Mouse (Mus musculus): ENCODE measurements at regions not wholly inside any gene's neighbourhood (a gene's known extent, or its start where the extent isn't known, plus 50 kb on each side); places are given as distances from the start of the nearest gene placed in this dataset.

- DNase-seq, result no peak
Observed at GRCm38 (mm10) chr2:159401421-159402100, 607.0 kb downstream of the Dhx35 start.

DNA sequence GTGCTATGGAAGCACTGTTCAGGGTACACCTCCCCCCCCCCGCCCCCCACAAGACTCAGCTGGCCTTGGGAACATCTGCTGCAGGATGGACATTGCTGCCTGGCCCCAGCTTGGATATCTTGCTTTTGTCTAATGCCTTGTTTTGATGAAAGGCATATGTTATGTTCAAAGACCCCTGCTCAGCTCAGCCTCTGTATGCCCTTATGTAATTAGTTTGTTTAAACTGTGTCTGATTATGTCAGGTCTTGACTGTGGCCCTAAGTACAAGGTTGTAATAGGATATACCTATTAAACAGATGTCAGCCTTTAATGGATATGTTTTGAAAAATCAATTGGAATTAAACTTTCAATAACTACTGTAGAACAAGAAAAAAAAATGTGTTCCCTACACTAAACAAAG lies 610.3 kb downstream of the Dhx35 start:
- no peak for DNase-seq

GRCm38 (mm10) chr2:159414599-159414998 lies 620.0 kb downstream of the Dhx35 start:
- no peak for DNase-seq

- no peak for DNase-seq
Observed at GRCm38 (mm10) chr2:159418371-159418940, 623.8 kb downstream of the Dhx35 start.

DNA sequence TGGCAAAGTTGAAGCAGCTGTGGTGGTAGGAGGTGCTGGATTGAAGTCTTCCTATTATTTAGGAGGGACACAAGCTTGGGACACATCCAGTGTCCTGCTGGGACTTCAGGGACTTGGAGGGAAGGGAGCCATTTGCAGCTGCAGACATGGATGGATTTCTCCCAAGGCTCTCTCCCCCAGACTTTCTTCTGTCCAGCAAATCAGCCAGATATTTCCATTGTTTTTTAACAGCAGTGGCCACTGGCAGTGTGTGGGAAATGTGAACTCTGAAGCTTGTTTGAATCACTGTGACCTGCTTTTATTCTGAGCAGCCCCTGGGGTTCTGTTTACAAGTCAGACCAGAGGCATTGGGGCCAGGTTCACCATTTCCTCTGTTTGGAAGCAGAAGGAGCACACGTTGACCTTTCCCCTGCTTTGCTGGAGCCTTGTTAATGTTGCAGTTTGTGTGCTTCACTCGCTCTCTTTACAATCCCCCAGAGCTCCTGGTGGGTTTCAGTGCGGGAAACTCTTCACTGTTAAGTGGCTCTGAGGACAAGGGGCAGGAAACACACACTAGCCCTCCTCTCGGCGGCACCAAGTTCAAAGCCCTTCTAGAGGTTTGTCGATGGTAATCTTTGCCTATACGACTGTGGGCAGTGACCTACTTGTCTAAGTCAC lies 627.8 kb downstream of the Dhx35 start:
- DNase-seq, result no peak

DNA sequence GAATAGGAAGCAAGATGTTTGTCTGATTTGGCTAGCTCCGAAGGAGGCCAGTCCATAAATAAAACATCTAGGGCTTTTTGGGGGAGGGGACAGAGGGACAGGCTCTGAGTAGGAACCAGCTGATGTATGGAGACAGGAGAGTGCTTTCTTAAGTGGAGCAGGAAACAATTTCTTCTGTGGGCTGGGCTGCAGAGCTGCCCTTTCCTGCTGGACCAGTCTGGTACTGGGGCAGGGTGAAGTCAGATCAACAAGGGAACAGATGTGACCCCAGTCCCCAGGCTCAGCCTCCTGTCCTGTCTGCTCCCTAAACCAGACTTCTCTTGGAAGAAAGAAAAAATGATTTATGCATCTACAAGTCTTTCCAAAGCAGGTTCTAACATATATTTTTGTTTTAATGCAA lies 633.6 kb downstream of the Dhx35 start:
- no peak for DNase-seq

- no peak for DNase-seq
Observed at GRCm38 (mm10) chr2:159430577-159431329, 636.1 kb downstream of the Dhx35 start.

DNA sequence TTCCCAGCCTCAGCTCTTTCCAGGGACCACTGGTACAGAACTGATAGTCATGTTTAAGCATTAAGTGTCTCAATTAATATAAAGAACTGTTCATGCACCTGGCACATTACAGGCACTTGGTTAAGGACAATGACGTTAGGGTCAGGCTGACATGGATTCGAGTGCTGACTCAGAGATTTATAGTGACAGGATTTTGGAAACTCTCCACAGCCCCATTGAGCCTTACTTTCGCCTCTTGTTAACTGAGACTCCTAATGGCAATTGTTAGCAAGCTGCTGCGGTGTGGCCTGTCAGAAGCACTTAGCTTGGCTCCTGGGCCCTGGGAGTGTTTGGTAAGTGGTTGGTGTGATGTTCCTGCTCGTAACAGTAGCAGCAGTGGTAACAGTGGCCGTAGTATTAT lies 644.4 kb downstream of the Dhx35 start:
- DNase-seq, result no peak

DNA sequence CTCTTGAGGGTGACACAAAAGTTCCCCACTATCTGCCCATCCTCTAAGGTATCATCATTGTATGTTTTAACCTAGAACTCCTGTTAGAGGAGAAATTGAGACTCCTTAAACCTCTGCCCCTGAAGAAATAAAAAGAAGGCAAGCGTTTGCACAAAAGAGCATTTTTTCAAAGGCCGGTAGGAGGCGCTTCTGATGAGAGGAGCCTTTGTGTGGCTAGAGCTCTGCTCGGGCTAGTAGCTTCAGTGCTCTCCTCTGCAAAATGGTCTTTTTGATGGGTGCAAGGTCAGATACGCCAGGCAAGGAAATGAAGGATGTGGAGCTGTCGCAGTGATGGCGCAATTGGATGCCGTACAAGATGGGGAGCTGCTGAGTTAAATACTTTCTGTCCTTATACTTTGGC lies 649.0 kb downstream of the Dhx35 start:
- no peak for DNase-seq

GRCm38 (mm10) chr2:159446434-159446833 lies 651.8 kb downstream of the Dhx35 start:
- DNase-seq, result no peak

GRCm38 (mm10) chr2:159446886-159447285 lies 652.3 kb downstream of the Dhx35 start:
- DNase-seq, result no peak

- DNase-seq, result no peak
Observed at GRCm38 (mm10) chr2:159448976-159449375, 654.4 kb downstream of the Dhx35 start.

DNA sequence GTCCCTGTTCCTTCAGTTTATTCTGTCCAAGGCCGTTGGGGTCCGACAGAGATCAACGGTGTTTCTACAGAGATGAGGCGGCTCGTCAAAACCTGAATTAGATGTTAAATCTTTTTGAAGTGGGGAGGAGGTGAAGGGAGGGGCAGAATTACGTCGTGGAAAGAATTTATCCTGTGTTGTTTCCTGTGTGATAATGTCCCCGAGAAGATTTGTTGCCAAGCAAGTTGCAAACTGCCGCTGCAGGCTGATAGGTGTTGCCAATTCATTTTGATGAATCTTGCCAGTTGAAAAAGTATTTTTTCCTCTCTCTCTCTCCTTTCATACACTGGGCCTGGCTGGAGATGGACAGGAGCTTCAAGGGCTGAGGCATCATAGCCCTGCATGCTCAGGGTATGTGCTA lies 656.8 kb downstream of the Dhx35 start:
- DNase-seq, result no peak

- no peak for DNase-seq
Observed at GRCm38 (mm10) chr2:159481399-159482080, 686.9 kb downstream of the Dhx35 start.

- DNase-seq, result no peak
Observed at GRCm38 (mm10) chr2:159491090-159491489, 696.5 kb downstream of the Dhx35 start.

DNA sequence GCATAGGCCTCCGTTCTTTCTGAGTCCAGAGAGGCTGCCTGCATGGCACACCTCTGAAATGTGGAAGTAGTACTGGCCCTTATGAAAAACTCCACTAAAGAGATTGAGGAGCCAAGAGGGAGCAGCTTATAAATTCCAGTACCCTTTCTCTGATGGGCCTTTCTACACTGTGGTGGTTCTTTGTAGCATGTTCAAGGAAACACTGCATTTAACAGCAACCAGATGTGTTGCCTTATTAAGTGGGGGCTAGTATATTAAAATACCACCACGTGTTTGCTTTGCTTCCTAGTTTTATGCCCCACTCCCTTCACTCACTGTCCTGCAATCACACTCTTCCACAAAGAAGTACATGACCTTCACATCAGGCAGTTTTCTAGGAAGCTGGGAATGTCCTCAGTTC lies 704.1 kb downstream of the Dhx35 start:
- DNase-seq, result no peak

DNA sequence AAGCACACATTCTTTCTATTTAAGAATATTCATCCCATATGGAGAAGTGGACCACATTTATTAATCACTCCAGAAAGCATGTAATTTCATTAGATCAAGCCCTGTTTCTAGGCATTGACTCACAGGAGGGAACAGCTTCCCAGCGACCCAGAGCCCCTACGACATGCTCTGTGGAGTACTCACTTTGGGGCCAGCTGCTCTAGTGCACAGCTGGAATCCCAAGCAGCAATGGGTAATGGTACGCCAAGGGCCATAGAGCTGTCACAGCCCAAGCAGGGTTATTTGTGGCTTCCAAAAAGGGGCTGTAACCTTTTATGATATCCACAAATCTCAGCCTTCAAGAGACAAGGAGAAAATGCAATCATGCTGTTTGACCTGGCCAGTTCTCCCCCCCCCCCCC lies 706.4 kb downstream of the Dhx35 start:
- no peak for DNase-seq

GRCm38 (mm10) chr2:159519066-159519465 lies 724.5 kb downstream of the Dhx35 start:
- DNase-seq, result no peak

DNA sequence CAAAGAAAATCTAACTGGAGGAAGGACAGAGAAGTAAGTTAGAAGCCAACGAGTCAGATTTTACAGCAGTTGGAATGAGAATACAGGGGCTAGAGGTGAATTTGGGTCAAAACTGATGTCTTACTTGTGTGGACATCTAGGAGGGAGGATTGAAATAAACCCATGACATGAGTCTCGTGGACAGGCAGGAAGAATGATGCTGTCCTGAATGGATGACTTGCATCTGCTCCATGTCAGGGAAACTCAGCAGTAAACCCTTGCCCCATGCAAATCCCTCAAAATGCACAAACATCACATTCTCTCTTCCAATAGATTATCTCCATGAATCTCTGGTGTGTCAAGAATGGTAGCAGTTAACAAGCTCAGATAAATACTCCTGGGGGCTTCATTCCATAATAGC lies 729.1 kb downstream of the Dhx35 start:
- no peak for DNase-seq

DNA sequence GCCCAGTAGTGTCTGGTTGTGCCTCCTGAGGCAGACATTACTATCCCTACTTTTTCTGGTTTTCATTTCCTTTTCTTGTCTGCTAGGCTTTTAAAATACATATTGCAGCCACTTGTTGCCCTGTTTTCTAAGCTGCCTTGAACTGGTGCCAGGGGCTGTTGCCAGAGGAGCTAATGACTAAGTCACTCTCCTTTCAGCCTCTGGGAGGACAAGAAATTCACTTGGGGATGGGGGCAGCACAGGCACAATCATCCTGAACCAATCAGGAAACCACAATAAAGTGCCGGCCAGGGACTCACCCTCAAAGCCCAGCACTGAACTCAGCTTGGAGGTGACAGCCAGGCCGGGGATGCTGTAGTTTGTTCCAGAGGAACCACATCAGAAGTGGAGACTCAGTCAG lies 740.3 kb downstream of the Dhx35 start:
- DNase-seq, result no peak

- DNase-seq, result no peak
Observed at GRCm38 (mm10) chr2:159539261-159539660, 744.7 kb downstream of the Dhx35 start.

- DNase-seq, result no peak
Observed at GRCm38 (mm10) chr2:159557567-159557966, 763.0 kb downstream of the Dhx35 start.

DNA sequence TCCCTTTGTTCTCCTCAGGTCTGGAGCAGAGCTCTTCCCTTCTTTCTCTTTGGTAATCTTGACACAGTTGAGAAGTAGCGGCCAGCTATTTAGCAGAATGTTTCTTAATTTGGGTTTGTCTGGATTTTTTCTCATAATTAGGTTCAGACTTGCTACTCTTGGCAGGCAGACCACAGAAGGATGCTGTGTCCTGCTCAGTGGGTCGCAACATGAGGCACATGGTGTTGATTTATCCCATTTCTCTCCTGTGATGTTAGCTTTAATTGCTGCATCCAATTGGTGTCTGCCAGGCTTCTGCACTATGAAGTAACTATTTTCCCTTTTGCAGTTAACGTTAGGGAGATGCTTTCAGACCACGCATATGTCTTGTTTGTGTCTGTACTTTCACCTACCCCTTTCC lies 768.7 kb downstream of the Gm826 start:
- no peak for DNase-seq
